ENCODE assay signal across 22 mouse cellular contexts in the genomic region with DNA sequence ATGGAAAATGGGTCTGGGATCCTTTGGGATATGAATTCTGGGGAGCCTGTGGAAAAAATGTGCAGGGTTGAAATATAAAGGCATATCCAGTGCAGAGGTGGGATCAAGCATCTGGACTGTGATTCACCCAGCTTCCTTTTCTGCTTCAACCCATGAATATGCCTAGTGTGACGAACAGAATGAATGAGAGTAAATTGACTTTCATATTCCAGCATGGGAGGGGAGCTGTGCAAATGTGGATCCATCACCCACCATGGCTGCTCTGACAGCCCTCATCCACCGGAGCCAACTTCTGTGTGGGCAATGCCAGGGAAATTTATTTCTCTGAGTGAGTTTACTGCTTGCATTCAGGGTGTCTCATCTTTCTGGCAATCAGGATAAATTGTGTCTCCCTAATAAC.
"Had no signal": no experiment of that assay in that cellular context is flagged by ENCODE, and none has a peak within 500 bp of the region (broad histone marks: within the 10 kb centered on the region; RNA-seq: fewer than 3 reads in every experiment).

No protein-coding gene starts in this region.

- H3K4me3 ChIP-seq: limb, embryonic 10.5 days; limb, embryonic 13.5 days; liver, embryonic 12.5 days; liver, embryonic 15.5 days; lung, embryonic 15.5 days; megakaryocyte, embryonic 14.5 days; neural tube, embryonic 13.5 days; stomach, embryonic 15.5 days had no signal

- H3K27ac ChIP-seq: limb, embryonic 10.5 days; limb, embryonic 13.5 days; liver, embryonic 12.5 days; liver, embryonic 15.5 days; lung, embryonic 15.5 days; neural tube, embryonic 13.5 days; stomach, embryonic 15.5 days had no signal

- ATAC-seq: liver, embryonic 12.5 days had no signal

- H3K9me3 ChIP-seq: limb, embryonic 10.5 days; liver, embryonic 15.5 days; lung, embryonic 15.5 days had no signal

- DNase-seq: kidney, adult 18-20 months; kidney, adult 9 months; kidney, postnatal 14 days; kidney, postnatal 4 days; liver; lung, adult 18-20 months; lung, postnatal 10 days; lung, postnatal 36 days; midbrain, embryonic 14.5 days; spleen, adult 18-20 months; thymus, adult 2 months; thymus, postnatal 14 days; thymus, postnatal 4 days had no signal

- H3K4me2 ChIP-seq: limb, embryonic 13.5 days; liver, embryonic 12.5 days; liver, embryonic 15.5 days; lung, embryonic 15.5 days; midbrain, embryonic 11.5 days; neural tube, embryonic 13.5 days; stomach, embryonic 15.5 days had no signal

- H3K9ac ChIP-seq: limb, embryonic 13.5 days; liver, embryonic 12.5 days; liver, embryonic 15.5 days; lung, embryonic 15.5 days; neural tube, embryonic 13.5 days; stomach, embryonic 15.5 days had no signal

- H3K36me3 ChIP-seq: limb, embryonic 10.5 days; limb, embryonic 13.5 days; liver, embryonic 12.5 days; liver, embryonic 15.5 days; lung, embryonic 15.5 days; neural tube, embryonic 13.5 days; stomach, embryonic 15.5 days had no signal

- H3K4me1 ChIP-seq: limb, embryonic 10.5 days; limb, embryonic 13.5 days; liver, embryonic 12.5 days; liver, embryonic 15.5 days; lung, embryonic 15.5 days; megakaryocyte, embryonic 14.5 days; neural tube, embryonic 13.5 days; stomach, embryonic 15.5 days had no signal

- H3K27me3 ChIP-seq: limb, embryonic 13.5 days; liver, embryonic 12.5 days; liver, embryonic 15.5 days; lung, embryonic 15.5 days; megakaryocyte, embryonic 14.5 days; neural tube, embryonic 13.5 days; stomach, embryonic 15.5 days had no signal
